Mouse (Mus musculus) cortical plate, adult 2 months (tissue): ENCODE measurements around the gene Pip4k2b.

ENCODE experiments used
- CTCF ChIP-seq: fragments of 200-500 bp; IDR thresholded peaks from 2 replicates; pipeline ENCODE4 v1.5.1; 2011; ENCODE audit warnings: mild to moderate bottlenecking, control low read depth, low read length; ENCODE audit not compliant: insufficient read depth; ENCODE audit errors: extremely low read depth
- POLR2A ChIP-seq: fragments of 200-500 bp; IDR thresholded peaks from 2 replicates; pipeline ENCODE4 v1.6.1; 2011; ENCODE audit warnings: mild to moderate bottlenecking, low read length, control low read depth; ENCODE audit not compliant: insufficient read depth; ENCODE audit errors: extremely low read depth

- TF ChIP-seq CTCF (peak; percentile 82), POLR2A (no peak)
These were observed 54.6 kb downstream of the Pip4k2b start for GRCm38 (mm10) chr11:97689861-97690260.
